Mouse (Mus musculus) lung, adult 10 weeks (tissue): ENCODE results near the gene Krt6b. TPM values are rescaled to one million over a fixed set of nuclear protein-coding genes. Genes with fewer than 3 reads are reported as not detected.

Experiments used
- polyA plus RNA-seq: library from polyadenylated mRNA; stranded (reverse); fragments of 350-450 nt; fragmentation: Illumina TruSeq; extraction: RNeasy Lipid Tissue Mini Kit (QIAGEN cat#74804); gene quantifications from one replicate; pipeline ENCODE4 v1.2.3, GENCODE M21; 2014; ENCODE audit warnings: low read depth, low replicate concordance; ENCODE audit not compliant: insufficient read depth

Gene Krt6b
- not detected for polyA plus RNA-seq

GRCm38 (mm10) chr15:101680187-101680586, at the start of gene Krt6b:
Gene Krt6b (minus strand): TSS chr15:101680287.

GRCm38 (mm10) chr15:101712720-101713119, 32.6 kb upstream of the Krt6b start, which contains the start of gene Krt5:
Gene Krt5 (minus strand): TSS chr15:101712898.

GRCm38 (mm10) chr15:101694207-101694606, 14.1 kb upstream of the Krt6b start, which contains the start of gene Krt6a:
Gene Krt6a (minus strand): TSS chr15:101694307.

GRCm38 (mm10) chr15:101647280-101647679, 32.8 kb downstream of the Krt6b start, which contains the start of gene Gm5478:
Gene Gm5478 (minus strand): TSS chr15:101647380.

GRCm38 (mm10) chr15:101627884-101628283, 52.2 kb downstream of the Krt6b start, which contains the start of gene Gm5414:
Gene Gm5414 (minus strand): TSS chr15:101628188.

Other genes with a start within 250 kb of the Krt6b start
- 0.25 TPM for gene Krt87, start 241.5 kb downstream of the Krt6b start, polyA plus RNA-seq
- not detected for gene Krt88, start 232.5 kb downstream of the Krt6b start, polyA plus RNA-seq
- not detected for gene Krt81, start 216.5 kb downstream of the Krt6b start, polyA plus RNA-seq
- gene Krt86, start 206.8 kb downstream of the Krt6b start, polyA plus RNA-seq, result not detected
- not detected for gene Krt83, start 188.8 kb downstream of the Krt6b start, polyA plus RNA-seq
- not detected for gene Gm49425, start 163.0 kb downstream of the Krt6b start, polyA plus RNA-seq
- not detected for gene Krt84, start 147.5 kb downstream of the Krt6b start, polyA plus RNA-seq
- not detected for gene Krt82, start 129.6 kb downstream of the Krt6b start, polyA plus RNA-seq
- not detected for gene Krt90, start 117.3 kb downstream of the Krt6b start, polyA plus RNA-seq
- not detected for gene Krt75, start 106.4 kb downstream of the Krt6b start, polyA plus RNA-seq
- not detected for gene Gm5414, start 52.1 kb downstream of the Krt6b start, polyA plus RNA-seq
- not detected for gene Gm5478, start 32.9 kb downstream of the Krt6b start, polyA plus RNA-seq
- not detected for gene Krt6a, start 14.0 kb upstream of the Krt6b start, polyA plus RNA-seq
- 0.23 TPM for gene Krt5, start 32.6 kb upstream of the Krt6b start, polyA plus RNA-seq
- not detected for gene Krt71, start 62.8 kb upstream of the Krt6b start, polyA plus RNA-seq
- not detected for gene Krt72, start 106.2 kb upstream of the Krt6b start, polyA plus RNA-seq
- not detected for gene Krt73, start 122.1 kb upstream of the Krt6b start, polyA plus RNA-seq
- gene Krt2, start 137.9 kb upstream of the Krt6b start, polyA plus RNA-seq, result not detected
- 0.15 TPM for gene Krt1, start 170.5 kb upstream of the Krt6b start, polyA plus RNA-seq
- not detected for gene Krt77, start 189.4 kb upstream of the Krt6b start, polyA plus RNA-seq
- not detected for gene Krt76, start 212.6 kb upstream of the Krt6b start, polyA plus RNA-seq
- not detected for gene Krt4, start 244.4 kb upstream of the Krt6b start, polyA plus RNA-seq